Mouse (Mus musculus) lung, postnatal 25 days (tissue): ENCODE measurements around the gene Sfr1.

ENCODE experiments used
- DNase-seq: peaks from one replicate; pipeline ENCODE4 v3.0.0; 2022; ENCODE audit warnings: low spot score

Gene Sfr1

GRCm38 (mm10) chr19:47731071-47731881 is at the start of gene Sfr1:
Gene Sfr1 (plus strand): TSS chr19:47731682.
- peak; percentile 99 for DNase-seq

- DNase-seq, result no peak
Observed at GRCm38 (mm10) chr19:47689592-47689991, 41.9 kb upstream of the Sfr1 start.

GRCm38 (mm10) chr19:47691994-47692393 is 39.5 kb upstream of the Sfr1 start, which contains the start of gene Col17a1:
Gene Col17a1 (minus strand): TSS chr19:47692094.
- DNase-seq, result no peak

- no peak for DNase-seq
Observed at GRCm38 (mm10) chr19:47695725-47696124, 35.8 kb upstream of the Sfr1 start.

GRCm38 (mm10) chr19:47696411-47696810 is 35.1 kb upstream of the Sfr1 start:
- DNase-seq, result no peak

- no peak for DNase-seq
Observed at GRCm38 (mm10) chr19:47697067-47697466, 34.4 kb upstream of the Sfr1 start.

GRCm38 (mm10) chr19:47698266-47698665 is 33.2 kb upstream of the Sfr1 start:
- DNase-seq, result no peak

GRCm38 (mm10) chr19:47699743-47700142 is 31.7 kb upstream of the Sfr1 start:
- DNase-seq, result no peak

GRCm38 (mm10) chr19:47700509-47700908 is 31.0 kb upstream of the Sfr1 start:
- DNase-seq, result no peak

- no peak for DNase-seq
Observed at GRCm38 (mm10) chr19:47705080-47705771, 26.3 kb upstream of the Sfr1 start.

- DNase-seq, result no peak
Observed at GRCm38 (mm10) chr19:47705772-47706309, 25.6 kb upstream of the Sfr1 start.

- no peak for DNase-seq
Observed at GRCm38 (mm10) chr19:47710376-47710775, 21.1 kb upstream of the Sfr1 start.

GRCm38 (mm10) chr19:47713457-47713856 is 18.0 kb upstream of the Sfr1 start:
- no peak for DNase-seq

- DNase-seq, result no peak
Observed at GRCm38 (mm10) chr19:47716144-47716543, 15.3 kb upstream of the Sfr1 start.

- DNase-seq, result no peak
Observed at GRCm38 (mm10) chr19:47719147-47719546, 12.3 kb upstream of the Sfr1 start.

- DNase-seq, result no peak
Observed at GRCm38 (mm10) chr19:47722471-47722870, 9.0 kb upstream of the Sfr1 start.

GRCm38 (mm10) chr19:47724903-47725302 is 6.6 kb upstream of the Sfr1 start:
- no peak for DNase-seq

GRCm38 (mm10) chr19:47725643-47726140 is 5.8 kb upstream of the Sfr1 start:
- DNase-seq, result no peak

GRCm38 (mm10) chr19:47730691-47731070 is 801 bp upstream of the Sfr1 start:
- peak; percentile 83 for DNase-seq

- peak; percentile 51 for DNase-seq
Observed at GRCm38 (mm10) chr19:47731931-47732330, 449 bp downstream of the Sfr1 start.

GRCm38 (mm10) chr19:47747072-47747471 is 15.6 kb downstream of the Sfr1 start:
- no peak for DNase-seq

GRCm38 (mm10) chr19:47748950-47749349 is 17.5 kb downstream of the Sfr1 start:
- no peak for DNase-seq

GRCm38 (mm10) chr19:47750391-47750790 is 18.9 kb downstream of the Sfr1 start:
- no peak for DNase-seq
